Mouse (Mus musculus): ENCODE data around the gene Ewsr1.

DNA sequence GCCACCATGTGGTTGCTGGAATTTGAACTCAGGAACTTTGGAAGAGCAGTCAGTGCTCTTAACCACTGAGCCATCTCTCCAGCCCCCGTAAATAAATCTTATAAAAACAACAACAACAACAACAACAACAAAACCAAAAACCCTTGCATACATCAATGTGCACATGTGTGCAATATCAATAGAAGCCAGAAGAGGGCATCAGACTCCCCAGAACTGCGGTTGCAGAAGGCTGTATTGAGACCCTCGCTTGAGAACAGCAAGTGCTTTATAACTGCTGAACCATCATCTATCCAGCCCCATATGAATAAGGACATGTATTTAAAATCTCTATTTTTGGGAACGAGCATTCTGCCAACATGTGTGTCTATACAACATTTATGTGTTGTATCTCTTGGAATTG is 24.2 kb downstream of the Ewsr1 start:
- no peak for TF ChIP-seq MYOD1 (IDR thresholded peaks at IDR 0.05; ENCODE audit: control insufficient read depth, insufficient read length, low read depth)
- no peak for TF ChIP-seq MAX (IDR thresholded peaks at IDR 0.05)
- no peak for TF ChIP-seq USF1 (IDR thresholded peaks at IDR 0.05; ENCODE audit: low read depth)

Measured in C2C12 (cell line).